Mouse (Mus musculus) neutrophil, adult 83 days (primary cell): ENCODE data around the gene Nphs1. TPM values are rescaled to one million over a fixed set of nuclear protein-coding genes. Genes with fewer than 3 reads are reported as not detected.

Experiments used
- total RNA-seq, 2 experiments: library from RNA; stranded (reverse); gene quantifications; one replicate each; pipeline ENCODE4 v1.2.4; 2023

The Nphs1 gene
- not detected for total RNA-seq

DNA sequence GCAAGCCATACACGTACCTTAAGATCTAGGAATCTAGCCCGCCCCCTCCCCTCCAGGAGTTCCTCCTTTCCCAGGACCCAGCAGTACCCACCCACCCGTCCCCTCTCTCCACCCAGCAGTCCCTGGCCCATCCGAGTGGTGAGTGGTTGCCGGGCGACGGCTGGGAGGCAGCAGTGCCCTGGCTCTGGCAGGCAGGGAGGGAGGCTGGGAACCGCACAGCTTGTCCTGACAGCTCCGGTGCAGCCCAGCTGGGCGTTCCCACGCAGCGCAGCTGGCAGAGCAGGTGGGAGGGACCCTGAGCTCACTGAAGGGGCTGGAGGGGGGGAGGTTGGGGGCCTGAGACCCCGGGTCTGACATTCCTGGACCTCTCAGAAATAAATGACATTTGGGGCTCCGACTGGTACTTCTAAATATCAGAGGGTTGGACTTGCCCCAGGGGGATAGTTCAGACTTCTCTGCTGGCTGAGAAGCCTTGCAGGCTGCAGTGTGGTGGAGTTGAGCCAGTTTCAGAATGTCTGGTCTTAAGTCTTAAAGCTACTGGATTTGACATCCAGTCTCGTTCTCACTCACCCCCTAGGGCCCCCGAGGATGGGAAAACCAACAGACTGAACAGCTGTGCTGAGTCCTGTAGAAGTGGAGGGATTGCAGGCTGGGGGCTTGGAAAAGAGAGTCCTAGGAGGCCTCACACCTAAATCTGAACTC lies at the start of gene Nphs1, which contains the start of gene Kirrel2:
Gene Nphs1, plus strand, starts transcription at position 687 of the 702 bp plus-strand sequence.
Gene Kirrel2, minus strand, starts transcription at position 62 of the 702 bp plus-strand sequence.

DNA sequence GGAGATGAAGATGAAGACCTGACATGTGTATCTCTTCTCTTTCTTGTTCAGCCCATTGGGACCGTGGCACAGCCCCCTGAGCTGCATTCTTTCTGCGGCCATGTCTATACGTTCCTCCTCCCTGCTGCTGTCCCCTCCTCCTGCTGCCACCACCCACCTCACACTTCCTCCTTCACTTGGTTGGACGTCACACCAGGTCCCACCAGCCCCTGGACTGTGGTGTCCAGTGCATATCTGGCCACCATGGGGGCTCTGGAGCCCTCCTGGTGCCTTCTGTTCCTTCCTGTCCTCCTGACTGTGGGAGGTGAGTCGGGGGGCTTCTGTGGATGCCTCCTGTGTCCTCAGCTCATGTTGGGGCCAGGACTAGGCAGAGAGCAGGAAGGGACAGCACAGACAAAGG lies 44.5 kb upstream of the Nphs1 start, which contains the start of gene Tyrobp:
Gene Tyrobp, plus strand, starts transcription at position 165 of the 400 bp plus-strand sequence.

DNA sequence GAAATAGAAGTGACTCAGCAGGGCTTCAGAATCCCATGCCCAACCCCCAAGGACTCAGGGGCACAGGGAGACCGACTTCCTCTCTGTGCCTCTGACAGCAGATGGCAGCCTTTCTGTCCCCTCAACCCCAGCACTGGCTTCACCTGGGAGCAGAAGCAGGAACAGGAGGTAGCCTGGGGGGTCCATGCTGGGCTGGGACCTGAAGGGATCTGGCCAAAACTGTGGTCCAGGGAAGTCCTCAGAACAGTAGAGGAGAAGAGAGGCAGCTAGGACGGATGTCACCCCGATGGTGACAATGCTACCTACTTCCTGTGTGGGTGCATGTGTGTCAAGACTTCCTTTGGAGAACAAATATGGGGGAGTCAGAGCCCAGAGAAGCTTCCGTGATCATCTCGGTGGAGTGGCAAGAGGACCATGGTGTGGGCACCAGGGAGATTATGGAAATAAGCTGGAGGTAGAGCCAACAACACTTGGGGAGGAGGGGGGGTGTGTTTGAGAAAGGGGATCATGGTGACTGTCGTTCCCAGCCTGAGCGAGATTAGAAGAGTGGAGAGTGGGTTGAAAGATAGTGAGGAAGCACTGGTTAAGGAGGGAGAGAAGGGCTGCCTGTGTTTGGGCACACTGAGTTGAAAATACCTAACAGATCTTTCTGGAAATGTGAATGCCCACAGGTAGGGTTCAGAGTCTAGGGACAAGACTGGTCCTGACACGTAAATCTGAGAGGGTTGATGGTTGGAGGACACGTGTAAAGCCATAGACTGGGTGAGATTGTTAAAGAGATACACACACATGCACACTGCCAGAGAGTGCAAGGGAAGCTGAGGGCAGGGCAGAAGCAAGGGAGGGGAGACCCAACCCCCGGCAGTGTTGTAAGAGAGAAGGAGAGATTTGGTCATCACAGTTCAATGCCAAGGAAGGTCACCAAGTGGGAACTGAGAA lies 38.3 kb upstream of the Nphs1 start, which contains the start of gene Hcst:
Gene Hcst, minus strand, starts transcription at position 294 of the 939 bp plus-strand sequence.

DNA sequence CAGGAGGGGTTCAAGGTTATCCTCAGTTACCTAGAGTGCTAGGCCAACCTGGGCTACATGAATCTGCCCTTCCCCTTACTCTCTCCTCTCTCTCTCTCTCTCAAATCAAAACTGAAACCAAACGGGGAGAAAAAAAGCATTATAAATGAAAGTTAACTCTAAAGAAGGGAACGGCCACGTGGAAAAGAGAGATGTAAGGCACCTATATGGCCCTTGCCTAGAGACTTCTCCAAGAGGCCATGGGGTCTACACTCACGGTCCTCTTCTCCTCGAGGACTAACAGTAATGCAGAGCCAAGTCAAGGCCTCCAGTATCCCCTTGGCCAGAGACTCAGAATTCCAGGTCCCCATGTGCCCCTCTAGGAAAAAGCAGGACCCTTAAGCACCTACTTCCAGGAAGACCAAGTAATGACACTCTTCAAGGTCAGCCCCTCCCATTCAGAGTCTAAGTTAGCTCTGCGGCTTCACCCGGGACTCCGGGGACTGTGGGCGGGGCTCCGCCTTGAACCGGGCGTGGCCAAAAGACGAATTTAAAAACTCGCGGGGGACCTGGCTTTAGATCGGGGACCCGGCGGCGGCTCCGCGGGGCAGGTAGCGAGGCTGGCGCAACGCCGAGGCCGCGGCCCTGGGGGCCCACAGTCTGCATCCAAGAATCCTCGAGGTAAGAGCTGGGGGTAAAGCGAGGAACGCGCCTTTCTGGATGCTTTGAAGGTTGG lies 36.8 kb upstream of the Nphs1 start, which contains the start of gene Nfkbid:
Gene Nfkbid, plus strand, starts transcription at position 558 of the 715 bp plus-strand sequence.

DNA sequence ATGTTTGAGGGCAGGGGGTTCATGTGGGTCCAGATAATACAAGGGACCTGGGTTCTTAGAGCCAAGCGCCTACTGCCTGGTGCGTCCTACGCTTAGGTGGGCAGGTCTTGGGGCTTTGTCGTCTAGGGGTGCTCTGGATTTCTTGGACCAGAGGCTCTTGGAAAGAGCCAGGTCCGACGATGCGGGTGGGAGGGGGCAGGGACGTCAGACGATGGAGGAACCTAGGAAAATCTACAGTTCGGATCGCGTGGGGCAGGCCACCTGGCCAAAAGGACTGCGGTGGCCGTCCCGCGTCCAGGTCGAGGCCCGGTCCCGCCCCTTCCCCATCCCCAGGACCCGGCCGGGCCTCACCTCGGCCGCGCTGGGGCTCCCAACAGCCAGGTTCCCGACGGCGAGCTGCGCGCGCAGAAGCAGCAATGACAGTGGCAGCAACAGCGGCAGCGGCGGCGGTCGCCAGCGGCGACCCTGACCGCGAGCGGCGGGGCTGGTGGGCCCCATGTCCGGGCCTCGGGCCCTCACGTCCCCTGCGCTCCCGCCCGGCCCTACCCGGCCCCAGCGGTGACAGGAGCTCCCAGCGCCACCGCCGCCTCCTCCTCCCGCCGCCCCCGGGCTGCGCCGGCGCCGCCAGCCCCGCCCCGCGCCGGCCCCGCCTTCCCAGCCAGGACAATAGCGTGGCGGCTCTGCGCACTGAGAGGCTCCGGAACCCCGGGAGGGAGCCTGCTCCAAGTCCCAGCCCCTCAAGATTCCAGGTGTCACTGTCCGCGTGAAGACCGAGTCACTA lies 13.0 kb upstream of the Nphs1 start, which contains the start of gene Aplp1:
Gene Aplp1, minus strand, starts transcription at position 565 of the 781 bp plus-strand sequence.

DNA sequence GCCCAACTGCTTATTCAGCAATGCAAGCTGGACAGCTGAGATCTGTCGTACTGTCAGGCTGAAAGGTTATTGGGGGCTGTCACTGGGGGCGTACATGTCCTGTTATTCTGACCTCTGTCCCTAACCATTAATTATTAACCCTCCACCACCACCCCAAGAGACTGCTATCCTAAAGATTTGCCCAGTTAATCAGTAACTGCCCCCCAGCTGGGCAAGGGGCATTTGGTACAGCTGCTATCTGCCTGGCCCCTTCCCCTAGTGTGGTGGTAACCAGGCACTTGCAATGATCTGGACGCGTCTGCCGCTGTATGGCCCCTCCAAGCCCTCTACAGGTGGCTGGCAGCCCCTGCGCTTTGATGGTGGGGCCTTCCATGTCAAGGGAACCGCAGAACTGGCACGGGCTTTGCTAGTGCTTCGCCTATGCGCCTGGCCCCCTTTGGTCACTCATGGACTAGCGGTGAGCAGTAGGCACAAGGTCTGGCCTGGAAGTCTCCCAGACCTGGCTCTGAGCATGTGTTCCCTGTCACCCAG lies 35.4 kb downstream of the Nphs1 start, which contains the start of gene Prodh2:
Gene Prodh2, plus strand, starts transcription at position 222 of the 531 bp plus-strand sequence.

DNA sequence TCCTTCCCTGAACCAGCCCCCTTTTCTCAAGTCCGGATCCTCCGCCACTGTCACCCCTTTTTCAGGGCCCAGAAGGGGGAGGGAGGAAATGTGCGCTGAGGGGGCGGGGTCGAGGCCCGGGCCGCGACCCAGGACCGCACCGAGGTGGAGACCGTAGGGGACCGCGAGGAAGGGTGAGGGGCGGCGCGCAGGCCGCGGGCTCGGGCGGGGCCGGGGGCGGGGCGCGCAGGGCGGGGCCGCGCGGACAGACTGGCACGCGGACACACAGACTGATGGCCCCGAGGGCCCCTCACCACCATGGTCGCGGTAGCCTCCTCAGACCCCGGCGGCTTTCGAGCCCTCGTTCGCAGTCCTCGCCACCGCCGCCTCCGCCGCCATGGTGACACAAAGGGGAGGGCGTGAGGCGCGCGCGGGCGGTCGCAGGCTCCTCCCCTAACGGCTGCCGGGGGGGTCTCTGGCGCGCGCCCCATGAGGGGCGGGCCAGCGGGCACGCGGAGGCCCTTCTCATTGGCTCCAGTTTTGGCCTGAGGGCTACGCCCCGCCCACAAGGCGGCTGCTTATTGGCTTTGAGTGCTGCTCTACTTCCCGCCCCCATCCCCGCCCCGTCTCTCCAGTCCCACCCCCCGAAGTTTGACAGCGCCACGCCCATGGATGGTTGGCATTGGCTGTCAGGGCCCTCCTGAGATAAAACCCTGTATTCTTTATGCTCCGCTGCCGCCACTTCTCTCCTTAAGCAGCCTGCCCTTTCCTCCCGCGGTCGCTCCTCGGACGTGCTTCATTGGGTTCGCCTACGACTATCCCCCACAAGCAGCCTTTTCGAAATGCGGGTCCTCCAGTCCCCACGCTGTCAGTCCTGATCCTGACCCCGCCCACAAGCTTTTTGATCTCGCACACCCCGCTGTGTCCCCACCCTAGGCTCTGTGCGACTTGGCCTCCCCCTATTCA lies 76.8 kb downstream of the Nphs1 start, which contains the start of gene Arhgap33:
Gene Arhgap33, minus strand, starts transcription at position 428 of the 945 bp plus-strand sequence.

Other genes with a start within 250 kb of the Nphs1 start
- gene Polr2i, start 226.4 kb upstream of the Nphs1 start, total RNA-seq, result 10 to 100 TPM; 29.7 to 30.5 TPM
- gene Tbcb, start 226.0 kb upstream of the Nphs1 start, total RNA-seq, result 10 to 100 TPM; 47.2 to 53.8 TPM
- not detected for gene Ovol3, start 222.6 kb upstream of the Nphs1 start, total RNA-seq
- 1 to 10 TPM; 1.0 to 1.1 TPM for gene Thap8, start 178.2 kb upstream of the Nphs1 start, total RNA-seq
- 10 to 100 TPM; 15.1 to 21.7 TPM for gene Wdr62, start 177.9 kb upstream of the Nphs1 start, total RNA-seq
- gene Clip3, start 166.6 kb upstream of the Nphs1 start, total RNA-seq, result not detected
- gene Alkbh6, start 149.6 kb upstream of the Nphs1 start, total RNA-seq, result 10 to 100 TPM; 11.1 to 13.8 TPM
- under 1 TPM in 1 of 2 experiments, not detected in 1; 0.77 TPM for gene Syne4, start 143.5 kb upstream of the Nphs1 start, total RNA-seq
- under 1 TPM; 0.31 to 0.33 TPM for gene E130208F15Rik, start 136.6 kb upstream of the Nphs1 start, total RNA-seq
- gene Sdhaf1, start 134.4 kb upstream of the Nphs1 start, total RNA-seq, result 1 to 10 TPM; 2.0 to 3.4 TPM
- not detected for gene Lrfn3, start 95.5 kb upstream of the Nphs1 start, total RNA-seq
- 1,000 to 10,000 TPM; 1,969 to 2,032 TPM for gene Tyrobp, start 44.6 kb upstream of the Nphs1 start, total RNA-seq
- 100 to 1,000 TPM; 116 to 124 TPM for gene Hcst, start 38.5 kb upstream of the Nphs1 start, total RNA-seq
- 10 to 100 TPM; 61.7 to 67.0 TPM for gene Nfkbid, start 36.6 kb upstream of the Nphs1 start, total RNA-seq
- under 1 TPM in 1 of 2 experiments, not detected in 1; 0.35 TPM for gene Aplp1, start 12.8 kb upstream of the Nphs1 start, total RNA-seq
- gene Kirrel2, start 625 bp upstream of the Nphs1 start, total RNA-seq, result not detected
- not detected for gene Prodh2, start 35.3 kb downstream of the Nphs1 start, total RNA-seq
- gene Arhgap33, start 76.7 kb downstream of the Nphs1 start, total RNA-seq, result 10 to 100 TPM; 17.6 to 19.1 TPM
- 1 to 10 TPM; 5.0 to 5.5 TPM for gene Hspb6, start 93.9 kb downstream of the Nphs1 start, total RNA-seq
- gene Proser3, start 94.0 kb downstream of the Nphs1 start, total RNA-seq, result 1 to 10 TPM; 4.4 to 5.1 TPM
- 10 to 100 TPM; 24.1 to 36.0 TPM for gene Lin37, start 101.5 kb downstream of the Nphs1 start, total RNA-seq
- gene U2af1l4, start 105.0 kb downstream of the Nphs1 start, total RNA-seq, result 10 to 100 TPM; 36.6 to 41.9 TPM
- gene Gm49396, start 105.0 kb downstream of the Nphs1 start, total RNA-seq, result 1 to 10 TPM; 4.6 to 5.6 TPM
- 100 to 1,000 TPM; 117 to 126 TPM for gene Psenen, start 105.3 kb downstream of the Nphs1 start, total RNA-seq
- gene Igflr1, start 107.1 kb downstream of the Nphs1 start, total RNA-seq, result 1 to 10 TPM; 2.3 to 4.4 TPM
- 10 to 100 TPM; 51.8 to 52.4 TPM for gene Kmt2b, start 130.4 kb downstream of the Nphs1 start, total RNA-seq
- gene Zbtb32, start 140.6 kb downstream of the Nphs1 start, total RNA-seq, result under 1 TPM in 1 of 2 experiments, not detected in 1; 0.44 TPM
- under 1 TPM in 1 of 2 experiments, not detected in 1; 0.29 TPM for gene Upk1a, start 154.5 kb downstream of the Nphs1 start, total RNA-seq
- gene Cox6b1, start 167.8 kb downstream of the Nphs1 start, total RNA-seq, result 100 to 1,000 TPM; 236 to 278 TPM
- gene Etv2, start 177.5 kb downstream of the Nphs1 start, total RNA-seq, result not detected
- 10 to 100 TPM; 73.6 to 73.7 TPM for gene Rbm42, start 192.0 kb downstream of the Nphs1 start, total RNA-seq
- 10 to 100 TPM; 19.2 to 25.8 TPM for gene Haus5, start 206.7 kb downstream of the Nphs1 start, total RNA-seq
- not detected for gene Pmis2, start 213.3 kb downstream of the Nphs1 start, total RNA-seq
- gene 2200002J24Rik, start 240.6 kb downstream of the Nphs1 start, total RNA-seq, result not detected